Mouse (Mus musculus): Measurements from ENCODE around the gene Poc5.

Poc5 gene

DNA sequence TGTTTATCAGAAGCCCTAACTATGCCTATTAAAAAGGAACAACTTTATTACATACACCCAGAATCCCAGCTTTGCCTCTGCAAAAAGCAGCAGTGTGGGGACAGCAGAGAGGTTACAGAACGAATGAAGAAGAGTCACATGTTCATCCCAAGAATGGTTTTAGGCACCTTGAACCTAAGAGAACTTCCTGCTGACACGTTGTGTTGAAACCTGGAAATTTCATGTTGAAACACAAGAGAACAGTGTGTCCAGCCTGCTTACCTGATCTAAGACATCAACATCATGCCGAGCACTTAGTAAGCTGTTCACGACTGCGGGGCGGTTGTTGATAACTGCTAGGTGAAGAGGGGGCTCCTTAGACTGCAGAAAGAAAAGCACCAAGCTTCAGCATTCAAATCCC, 44.9 kb downstream of the Poc5 start:
- DNase-seq = no peak

DNA sequence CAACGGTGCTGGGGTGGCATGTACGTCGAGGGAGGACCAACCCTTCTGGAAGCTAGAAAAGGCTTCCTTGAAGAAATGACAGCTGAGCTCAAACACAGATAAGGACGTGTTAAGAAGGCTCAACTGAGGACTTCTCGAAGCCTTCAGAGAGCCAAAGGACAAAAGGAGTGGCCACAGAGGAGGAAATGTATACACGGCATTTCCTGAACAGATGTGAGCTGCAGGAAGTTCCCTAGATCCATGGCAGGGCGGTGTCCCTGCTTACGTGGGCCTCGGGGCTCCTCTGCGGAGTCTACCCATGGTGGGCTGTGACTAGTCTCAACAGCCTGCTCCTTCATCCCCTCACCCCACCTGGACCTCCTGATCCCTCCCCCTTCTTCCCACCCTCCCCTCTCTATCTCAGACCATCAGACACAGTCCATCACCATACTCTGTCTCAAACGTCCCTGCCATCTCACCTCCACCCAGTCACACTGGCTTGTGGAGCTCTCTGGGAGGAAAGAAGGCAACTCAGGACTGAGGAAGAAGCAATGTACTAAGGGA, 45.6 kb downstream of the Poc5 start:
- DNase-seq = no peak

GRCm38 (mm10) chr13:96434899-96435331, 46.8 kb downstream of the Poc5 start:
- DNase-seq = no peak

GRCm38 (mm10) chr13:96435793-96436192, 47.7 kb downstream of the Poc5 start:
- no peak for DNase-seq

- no peak for DNase-seq
Measured at GRCm38 (mm10) chr13:96436921-96437320, 48.8 kb downstream of the Poc5 start.

GRCm38 (mm10) chr13:96440436-96440835, 52.3 kb downstream of the Poc5 start:
- DNase-seq = no peak

- DNase-seq = no peak
Measured at GRCm38 (mm10) chr13:96450205-96450856, 62.2 kb downstream of the Poc5 start.

GRCm38 (mm10) chr13:96450869-96451268, 62.8 kb downstream of the Poc5 start:
- no peak for DNase-seq

DNA sequence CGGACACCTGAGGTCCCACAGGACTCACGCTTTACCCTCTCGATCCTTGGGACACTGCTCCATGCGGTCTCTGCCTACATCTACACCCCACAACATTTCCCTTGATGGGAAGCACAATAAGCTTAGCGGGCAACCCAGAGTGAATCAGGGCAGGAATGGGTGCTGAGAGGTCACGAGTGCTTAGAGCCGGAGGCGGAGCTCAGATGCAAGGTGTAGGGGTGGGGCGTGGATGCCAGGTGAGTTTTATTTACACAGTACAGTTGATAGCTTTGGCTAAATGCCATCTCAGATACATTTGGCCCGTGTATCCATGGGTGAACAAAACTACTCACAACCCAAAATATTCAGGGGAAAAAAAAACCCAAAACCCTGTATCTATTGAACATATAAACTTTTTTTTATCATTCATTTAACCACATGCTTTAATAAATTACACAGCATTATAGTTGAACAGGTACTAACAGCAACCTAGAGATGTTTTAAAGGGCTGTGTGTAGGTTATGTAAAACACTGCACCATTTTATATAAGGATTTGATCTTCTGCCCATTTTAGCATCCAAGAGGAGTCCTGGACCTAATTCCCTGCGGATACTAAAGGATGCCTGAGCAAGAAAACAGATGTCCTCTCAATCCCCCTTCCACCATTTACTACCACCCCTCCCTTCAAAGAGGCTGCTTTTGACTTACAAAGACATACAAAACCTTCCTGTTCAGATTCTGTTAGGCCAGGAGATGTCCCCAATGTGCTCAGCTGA, 63.5 kb downstream of the Poc5 start:
- no peak for DNase-seq

DNA sequence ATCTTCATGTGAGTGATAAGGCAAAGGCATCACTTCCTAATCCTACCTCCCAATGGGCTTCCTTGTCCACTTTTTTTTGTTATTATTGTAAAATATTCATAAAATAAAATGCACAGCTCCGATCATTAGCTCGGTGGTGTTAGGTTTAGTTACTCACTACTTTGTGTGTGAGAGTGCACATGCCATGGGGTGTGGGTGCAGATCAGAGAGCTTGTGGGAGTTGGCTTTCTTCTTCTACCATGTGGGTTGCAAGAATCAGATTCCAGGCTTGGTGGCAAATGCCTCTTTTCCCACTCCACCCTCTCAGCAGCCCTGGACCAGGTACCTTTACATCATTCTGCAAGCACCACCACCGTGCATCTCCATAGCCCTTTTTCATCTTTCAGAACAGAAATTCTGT, 64.5 kb downstream of the Poc5 start:
- DNase-seq = no peak

GRCm38 (mm10) chr13:96454288-96454687, 66.2 kb downstream of the Poc5 start:
- no peak for DNase-seq

- DNase-seq = no peak
Measured at GRCm38 (mm10) chr13:96457566-96457965, 69.5 kb downstream of the Poc5 start.

DNA sequence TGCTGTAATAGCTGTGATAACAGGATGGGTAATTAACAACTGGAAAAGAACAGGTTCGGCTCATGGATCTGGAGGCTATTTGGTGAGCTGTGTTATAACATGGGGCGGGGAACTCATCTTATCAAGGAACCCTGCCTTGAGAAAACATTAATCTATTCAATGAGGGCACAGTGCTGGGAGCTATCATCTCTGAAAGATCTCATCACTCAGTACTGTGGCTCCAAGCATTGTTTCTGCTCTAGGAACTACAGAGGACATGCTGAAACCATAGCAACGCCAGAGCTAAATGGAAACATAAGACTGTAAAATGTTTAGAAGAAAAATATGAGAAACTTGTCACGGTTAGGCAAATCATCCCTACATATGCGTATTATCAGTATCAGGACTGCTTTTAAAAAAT, 69.9 kb downstream of the Poc5 start:
- DNase-seq = no peak

GRCm38 (mm10) chr13:96458606-96459005, 70.5 kb downstream of the Poc5 start:
- DNase-seq = no peak

GRCm38 (mm10) chr13:96462644-96463043, 74.5 kb downstream of the Poc5 start:
- DNase-seq = no peak

DNA sequence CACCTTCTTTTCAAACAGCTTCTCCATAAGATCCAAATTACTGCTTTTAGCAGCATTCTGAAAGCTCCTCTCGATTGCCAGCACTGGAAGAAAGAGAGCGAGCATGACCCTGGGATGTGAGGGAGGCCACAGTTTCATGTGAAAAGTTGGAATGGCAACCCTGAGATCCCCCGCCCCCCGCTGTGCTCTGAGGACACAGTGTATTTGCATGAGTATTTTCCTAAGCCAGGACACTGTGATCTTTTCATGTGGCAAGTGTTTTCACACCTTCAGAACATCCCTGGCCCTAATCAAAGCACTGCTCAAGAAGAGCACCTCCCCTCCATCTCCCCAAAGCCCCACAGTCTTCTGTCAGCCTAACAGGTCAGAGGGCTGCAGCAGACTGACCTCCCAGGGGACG, 77.2 kb downstream of the Poc5 start:
- no peak for DNase-seq

Measured in lung, postnatal 14 days (tissue).